8 mouse cellular contexts compared by ENCODE assay signal in the genomic region with DNA sequence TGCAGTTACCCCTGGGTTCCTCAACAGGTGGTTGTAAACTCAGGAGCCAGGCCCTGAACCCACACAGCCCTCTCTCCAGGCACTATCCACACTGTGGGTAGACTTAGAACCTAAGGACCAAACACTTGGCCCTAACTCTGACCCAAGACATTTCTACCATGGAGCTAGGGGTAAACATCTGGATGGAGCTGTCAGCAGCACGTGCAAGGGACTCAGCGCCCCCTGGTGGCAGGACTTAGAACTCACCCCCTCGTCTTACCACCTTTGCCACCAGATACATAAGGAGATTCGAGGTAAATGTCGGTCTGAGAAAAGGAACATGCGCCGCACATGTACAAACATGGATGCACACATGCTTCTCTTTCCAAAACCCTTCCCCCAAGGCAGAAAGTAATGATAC. TPM values are rescaled to one million over a fixed set of nuclear protein-coding genes. Genes with fewer than 3 reads are reported as not detected.
DNase-seq lines count a peak whose midpoint lies in the region; ATAC-seq and TF ChIP-seq lines count a peak whose summit lies in the region.
"Had no signal": no experiment of that assay in that cellular context is flagged by ENCODE, and none has a peak within 500 bp of the region (broad histone marks: within the 10 kb centered on the region; RNA-seq: fewer than 3 reads in every experiment).

No protein-coding gene starts in this region.

- DNase-seq in midbrain, embryonic 11.5 days (ENCODE audit: low spot score, missing footprints), result peak; percentile 90
- peak; percentile 58 to 89 for DNase-seq in adrenal gland, adult (ENCODE audit: inconsistent age in 2 of 2, low spot score in 1 of 2)
- peak; percentile 73 for DNase-seq in embryonic facial prominence, embryonic 10.5 days (ENCODE audit: low spot score)
- peak; percentile 69 to 88 for DNase-seq in kidney, postnatal 36 days
- peak; percentile 13 to 26 for DNase-seq in monocyte, adult 2 months (ENCODE audit: low read depth in 1 of 2, low spot score in 2 of 2)
- DNase-seq in thymus, adult 2 months, result peak; percentile 64

- TF ChIP-seq POLR2A in thymus, adult 2 months (IDR thresholded peaks at IDR 0.05; ENCODE audit: control insufficient read depth, extremely low read depth, insufficient read depth, low read length, poor library complexity), result no peak

- no peak overlapping the region for H3K4me3 ChIP-seq in midbrain, embryonic 11.5 days (ENCODE audit: low read depth, low read length)
- H3K4me3 ChIP-seq in midbrain, embryonic 13.5 days (replicated peaks), result no peak overlapping the region
- no peak overlapping the region for H3K4me3 ChIP-seq in embryonic facial prominence, embryonic 10.5 days
- H3K4me3 ChIP-seq in thymus, adult 2 months (ENCODE audit: control insufficient read depth, insufficient read depth, low read length), result no peak overlapping the region

- H3K27ac ChIP-seq in midbrain, embryonic 11.5 days (ENCODE audit: low read depth, low read length), result no peak overlapping the region
- no peak overlapping the region for H3K27ac ChIP-seq in midbrain, embryonic 13.5 days
- H3K27ac ChIP-seq in embryonic facial prominence, embryonic 10.5 days (replicated peaks), result no peak overlapping the region
- no peak overlapping the region for H3K27ac ChIP-seq in thymus, adult 2 months (ENCODE audit: control insufficient read depth, insufficient read depth, low read length)

- no peak for ATAC-seq in midbrain, embryonic 11.5 days (ENCODE audit: low FRiP score)
- no peak for ATAC-seq in midbrain, embryonic 13.5 days

- H3K4me2 ChIP-seq in midbrain, embryonic 11.5 days, result no peak overlapping the region
- no peak overlapping the region for H3K4me2 ChIP-seq in midbrain, embryonic 13.5 days (replicated peaks)

- no peak overlapping the region for H3K9ac ChIP-seq in midbrain, embryonic 11.5 days (ENCODE audit: low read length)
- no peak overlapping the region for H3K9ac ChIP-seq in midbrain, embryonic 13.5 days (replicated peaks)

- peak; percentile 76; the same call in 1 of the 2 replicates for TF ChIP-seq CTCF in thymus, adult 2 months (IDR thresholded peaks at IDR 0.05; ENCODE audit: borderline replicate concordance, control insufficient read depth, extremely low read depth, insufficient read depth, low read length, poor library complexity)

- 0 out of 2 replicates have a peak, but pooled peaks cover 4% of the 10 kb centered on the region for H3K4me1 ChIP-seq in midbrain, embryonic 11.5 days (ENCODE audit: control insufficient read depth, insufficient read depth, low read length)
- peaks cover 5% of the 10 kb centered on the region; the same call in 1 of the 2 replicates for H3K4me1 ChIP-seq in midbrain, embryonic 13.5 days (replicated peaks)
- H3K4me1 ChIP-seq in embryonic facial prominence, embryonic 10.5 days, result peaks cover 18% of the 10 kb centered on the region; the same call in 1 of the 2 replicates
- H3K4me1 ChIP-seq in thymus, adult 2 months (replicated peaks; ENCODE audit: control insufficient read depth, insufficient read depth, low read length), result no peaks in the 10 kb centered on the region

- WGBS in midbrain, embryonic 11.5 days, result 43% methylated on average over 7 of the region's 7 CpGs
- WGBS in midbrain, embryonic 13.5 days, result 40% methylated on average over 7 of the region's 7 CpGs
- WGBS in embryonic facial prominence, embryonic 10.5 days, result 40% methylated on average over 7 of the region's 7 CpGs
- 27% methylated on average over 7 of the region's 7 CpGs for WGBS in thymus, adult 2 months

- H3K9me3 ChIP-seq in midbrain, embryonic 11.5 days (ENCODE audit: control insufficient read depth, low read length), result peaks cover 9% of the 10 kb centered on the region; the same call in 1 of the 2 replicates
- H3K9me3 ChIP-seq in midbrain, embryonic 13.5 days, result no peaks in the 10 kb centered on the region
- H3K9me3 ChIP-seq in embryonic facial prominence, embryonic 10.5 days, result peaks cover 15% of the 10 kb centered on the region; the same call in 1 of the 2 replicates

- H3K36me3 ChIP-seq in midbrain, embryonic 11.5 days (ENCODE audit: control insufficient read depth, insufficient read depth, low read length), result no peaks in the 10 kb centered on the region
- H3K36me3 ChIP-seq in midbrain, embryonic 13.5 days, result no peaks in the 10 kb centered on the region
- no peaks in the 10 kb centered on the region for H3K36me3 ChIP-seq in embryonic facial prominence, embryonic 10.5 days (replicated peaks)
- H3K36me3 ChIP-seq in thymus, adult 2 months (ENCODE audit: control insufficient read depth, insufficient read depth, low read length), result no peaks in the 10 kb centered on the region

- peaks cover 50% of the 10 kb centered on the region for H3K27me3 ChIP-seq in midbrain, embryonic 11.5 days (ENCODE audit: control insufficient read depth, insufficient read depth, low read length)
- peaks cover 58% of the 10 kb centered on the region for H3K27me3 ChIP-seq in midbrain, embryonic 13.5 days
- peaks cover 51% of the 10 kb centered on the region for H3K27me3 ChIP-seq in embryonic facial prominence, embryonic 10.5 days (replicated peaks; ENCODE audit: low read depth, poor library complexity, severe bottlenecking)
- H3K27me3 ChIP-seq in thymus, adult 2 months (ENCODE audit: control insufficient read depth, insufficient read depth, low read length), result peaks cover 10% of the 10 kb centered on the region; the same call in 1 of the 2 replicates

RNA-seq across cellular contexts. Expression of a gene that starts 20.9 kb away (rescaled TPM):
- polyA plus RNA-seq in midbrain, embryonic 11.5 days (2014; fragmentation: Nextera tagmentation; extraction: Ambion mirVana), result not detected in 2 replicates
- not detected in 2 replicates for polyA plus RNA-seq in midbrain, embryonic 13.5 days (2015; fragmentation: Nextera tagmentation; extraction: Ambion mirVana)
- 0.04 TPM in 1 of 2 replicates, not detected in the other for polyA plus RNA-seq in embryonic facial prominence, embryonic 10.5 days (2016; fragmentation: Nextera tagmentation; extraction: Ambion mirVana)
- not detected in 2 replicates for polyA plus RNA-seq in thymus, adult 2 months (2012; rRNA removed)
- polyA plus RNA-seq: stomach, embryonic 14.5 days had no signal

RNA-seq across cellular contexts. Expression of a gene that starts 28.3 kb away (rescaled TPM):
- 0.18 and 0.65 TPM in 2 replicates for polyA plus RNA-seq in midbrain, embryonic 11.5 days (2014; fragmentation: Nextera tagmentation; extraction: Ambion mirVana)
- 0.32 and 0.40 TPM in 2 replicates for polyA plus RNA-seq in midbrain, embryonic 13.5 days (2015; fragmentation: Nextera tagmentation; extraction: Ambion mirVana)
- polyA plus RNA-seq in embryonic facial prominence, embryonic 10.5 days (2016; fragmentation: Nextera tagmentation; extraction: Ambion mirVana), result 1.2 and 1.7 TPM in 2 replicates
- polyA plus RNA-seq in thymus, adult 2 months (2012; rRNA removed), result not detected in 2 replicates
- polyA plus RNA-seq: stomach, embryonic 14.5 days had no signal

Comparison
In these comparisons a context has a peak if more than half of its experiments do, and no peak if none do; other contexts are left out.
1. DNase-seq: peak in every context shown above with its lines; median percentile 90 in midbrain, embryonic 11.5 days; 78 in kidney, postnatal 36 days; 74 in adrenal gland, adult; 73 in embryonic facial prominence, embryonic 10.5 days; 64 in thymus, adult 2 months; 20 in monocyte, adult 2 months.